Mouse (Mus musculus) embryonic facial prominence, embryonic 14.5 days (tissue): ENCODE measurements around the gene Stra8. TPM values are rescaled to one million over a fixed set of nuclear protein-coding genes. Genes with fewer than 3 reads are reported as not detected.

ENCODE experiments used
- ATAC-seq: fragments of 200-750 bp; cut with Nextera tagmentation; 2 replicates; pipeline ENCODE4 v1.8.0; 2017; ENCODE audit warnings: low read depth, moderate number of reproducible peaks, moderate TSS enrichment
- DNase-seq: peaks from one replicate; pipeline ENCODE4 v3.0.0-alpha.2; 2015; ENCODE audit warnings: low spot score
- H3K27ac ChIP-seq: fragments of 300-500 bp; sonication (generic); replicated peaks from 2 replicates; pipeline ENCODE4 v1.5.1; 2014; ENCODE audit warnings: low read depth, mild to moderate bottlenecking, low read length, moderate library complexity
- H3K27me3 ChIP-seq: fragments of 300-500 bp; sonication (generic); replicated peaks from 2 replicates; pipeline ENCODE4 v1.6.1; 2014; ENCODE audit warnings: low read length; ENCODE audit not compliant: control insufficient read depth, insufficient read depth
- H3K36me3 ChIP-seq: fragments of 300-500 bp; sonication (generic); 2 replicates; pipeline ENCODE4 v1.6.1; 2014; ENCODE audit warnings: low read length, mixed read lengths; ENCODE audit not compliant: control insufficient read depth, insufficient read depth
- H3K4me1 ChIP-seq: fragments of 300-500 bp; sonication (generic); 2 replicates; pipeline ENCODE4 v1.6.1; 2014; ENCODE audit warnings: antibody characterized with exemption, low read length; ENCODE audit not compliant: control insufficient read depth, insufficient read depth
- H3K4me2 ChIP-seq: fragments of 300-500 bp; sonication (generic); 2 replicates; pipeline ENCODE4 v1.6.1; 2014; ENCODE audit warnings: low read depth, mild to moderate bottlenecking, low read length, moderate library complexity, mixed read lengths
- H3K4me3 ChIP-seq: fragments of 300-500 bp; sonication (generic); 2 replicates; pipeline ENCODE4 v1.5.1; 2014; ENCODE audit warnings: low read depth, mild to moderate bottlenecking, low read length
- H3K9ac ChIP-seq: fragments of 300-500 bp; sonication (generic); 2 replicates; pipeline ENCODE4 v1.6.1; 2014; ENCODE audit warnings: low read depth, mild to moderate bottlenecking, low read length, moderate library complexity, mixed read lengths
- H3K9me3 ChIP-seq: fragments of 300-500 bp; sonication (generic); 2 replicates; pipeline ENCODE4 v1.6.1; 2016; ENCODE audit warnings: low read length; ENCODE audit not compliant: control insufficient read depth
- WGBS: fragments of 180-500 bp; shearing (Covaris S2); extraction: QIAGEN DNeasy Blood & Tissue Kit; methylation state at CpG from one replicate; pipeline ENCODE4 v1.1.7; 2014; 5-methylcytosine and 5-hydroxymethylcytosine counted together
- polyA plus RNA-seq: library from polyadenylated mRNA; unstranded; fragments of >200 nt; fragmentation: Nextera tagmentation; extraction: Ambion mirVana; gene quantifications from 2 replicates; pipeline ENCODE4 v1.2.1, GENCODE M21; 2014

Gene Stra8
- polyA plus RNA-seq, result not detected in 2 replicates

GRCm38 (mm10) chr6:34919956-34920355 lies at the start of gene Stra8:
Stra8 (plus strand) TSS chr6:34920163.
- Histone ChIP-seq H3K9me3 (no peaks in the 10 kb centered on the region), H3K27ac (no peak within 1 kb of the TSS), H3K36me3 (no peaks in the 10 kb centered on the region), H3K4me1 (no peaks in the 10 kb centered on the region), H3K9ac (no peak within 1 kb of the TSS), H3K4me2 (no peak within 1 kb of the TSS), H3K4me3 (no peak within 1 kb of the TSS), H3K27me3 (no peaks in the 10 kb centered on the region)
- 40% methylated on average over 10 of the region's 10 CpGs for WGBS
- no peak for DNase-seq
- ATAC-seq, result no peak

GRCm38 (mm10) chr6:34870724-34871123 lies 49.2 kb upstream of the Stra8 start:
- no peak overlapping the region for H3K4me2 ChIP-seq
- H3K36me3 ChIP-seq, result no peaks in the 10 kb centered on the region
- ATAC-seq (no peak), DNase-seq (peak; percentile 76)
- 46% methylated on average over 5 of the region's 5 CpGs for WGBS
- H3K4me3 ChIP-seq, result no peak overlapping the region
- H3K4me1 ChIP-seq, result peaks cover 22% of the 10 kb centered on the region
- no peaks in the 10 kb centered on the region for H3K27me3 ChIP-seq
- no peak overlapping the region for H3K9ac ChIP-seq
- H3K9me3 ChIP-seq, result no peaks in the 10 kb centered on the region
- peak overlapping the region; percentile 81 for H3K27ac ChIP-seq

GRCm38 (mm10) chr6:34871929-34872328 lies 48.0 kb upstream of the Stra8 start:
- Histone ChIP-seq H3K9ac (no peak overlapping the region), H3K27me3 (no peaks in the 10 kb centered on the region), H3K4me1 (peaks cover 23% of the 10 kb centered on the region), H3K36me3 (no peaks in the 10 kb centered on the region), H3K9me3 (no peaks in the 10 kb centered on the region), H3K27ac (0 out of 2 replicates have a peak overlapping the region, but pooled peaks have one; percentile 81), H3K4me2 (no peak overlapping the region), H3K4me3 (no peak overlapping the region)
- WGBS, result 84% methylated on average over 7 of the region's 7 CpGs
- no peak for ATAC-seq
- DNase-seq, result no peak

GRCm38 (mm10) chr6:34872871-34873270 lies 47.1 kb upstream of the Stra8 start:
- DNase-seq (no peak), ATAC-seq (no peak)
- no peaks in the 10 kb centered on the region for H3K36me3 ChIP-seq
- peaks cover 22% of the 10 kb centered on the region for H3K4me1 ChIP-seq
- H3K27ac ChIP-seq, result no peak overlapping the region
- H3K4me2 ChIP-seq, result no peak overlapping the region
- WGBS, result 84% methylated on average over 10 of the region's 10 CpGs
- no peaks in the 10 kb centered on the region for H3K27me3 ChIP-seq
- H3K4me3 ChIP-seq, result no peak overlapping the region
- H3K9me3 ChIP-seq, result no peaks in the 10 kb centered on the region
- no peak overlapping the region for H3K9ac ChIP-seq

GRCm38 (mm10) chr6:34874101-34874921 lies 45.7 kb upstream of the Stra8 start:
- peak overlapping the region; percentile 41 for H3K27ac ChIP-seq
- H3K4me2 ChIP-seq, result no peak overlapping the region
- peaks cover 26% of the 10 kb centered on the region for H3K4me1 ChIP-seq
- 42% methylated on average over 21 of the region's 21 CpGs for WGBS
- H3K36me3 ChIP-seq, result 0 out of 2 replicates have a peak, but pooled peaks cover 2% of the 10 kb centered on the region
- DNase-seq (peak; percentile 70), ATAC-seq (no peak)
- H3K4me3 ChIP-seq, result no peak overlapping the region
- H3K9ac ChIP-seq, result no peak overlapping the region
- H3K27me3 ChIP-seq, result no peaks in the 10 kb centered on the region
- H3K9me3 ChIP-seq, result no peaks in the 10 kb centered on the region

- H3K9ac ChIP-seq, result no peak overlapping the region
- no peak for DNase-seq
Measured at GRCm38 (mm10) chr6:34875268-34875761, 44.6 kb upstream of the Stra8 start.

GRCm38 (mm10) chr6:34875966-34876834 lies 43.8 kb upstream of the Stra8 start:
- Histone ChIP-seq H3K9ac (0 out of 2 replicates have a peak overlapping the region, but pooled peaks have one; percentile 81), H3K27ac (no peak overlapping the region), H3K27me3 (no peaks in the 10 kb centered on the region), H3K9me3 (no peaks in the 10 kb centered on the region), H3K4me2 (peak overlapping the region; percentile 62; the same call in 1 of the 2 replicates), H3K36me3 (peaks cover 13% of the 10 kb centered on the region), H3K4me1 (peaks cover 16% of the 10 kb centered on the region), H3K4me3 (0 out of 2 replicates have a peak overlapping the region, but pooled peaks have one; percentile 63)
- WGBS, result 64% methylated on average over 12 of the region's 12 CpGs
- DNase-seq (no peak), ATAC-seq (no peak)

More at GRCm38 (mm10) chr6:34875268-34875761, 44.6 kb upstream of the Stra8 start:
- ATAC-seq, result no peak
- H3K27ac ChIP-seq, result no peak overlapping the region
- H3K4me2 ChIP-seq, result no peak overlapping the region
- peaks cover 25% of the 10 kb centered on the region for H3K4me1 ChIP-seq
- no peak overlapping the region for H3K4me3 ChIP-seq
- no peaks in the 10 kb centered on the region for H3K27me3 ChIP-seq
- WGBS, result 87% methylated on average over 15 of the region's 15 CpGs
- H3K9me3 ChIP-seq, result no peaks in the 10 kb centered on the region
- 0 out of 2 replicates have a peak, but pooled peaks cover 4% of the 10 kb centered on the region for H3K36me3 ChIP-seq

- peak overlapping the region; percentile 89; the same call in 1 of the 2 replicates for H3K27ac ChIP-seq
- H3K4me3 ChIP-seq, result peak overlapping the region; percentile 63
- ATAC-seq (no peak), DNase-seq (no peak)
- H3K36me3 ChIP-seq, result peaks cover 17% of the 10 kb centered on the region
- no peaks in the 10 kb centered on the region for H3K27me3 ChIP-seq
- peak overlapping the region; percentile 81 for H3K9ac ChIP-seq
- H3K9me3 ChIP-seq, result no peaks in the 10 kb centered on the region
- H3K4me1 ChIP-seq, result peaks cover 15% of the 10 kb centered on the region
- 35% methylated on average over 2 of the region's 2 CpGs for WGBS
- peak overlapping the region; percentile 62 for H3K4me2 ChIP-seq
Measured at GRCm38 (mm10) chr6:34876835-34877156, 43.2 kb upstream of the Stra8 start.
